Mouse (Mus musculus) gastrocnemius, postnatal 25 days (tissue): ENCODE data around the gene Cpt1b. TPM values are rescaled to one million over a fixed set of nuclear protein-coding genes. Genes with fewer than 3 reads are reported as not detected.

Source experiments
- DNase-seq: peaks from one replicate; pipeline ENCODE4 v3.0.0; 2022
- total RNA-seq, 2 experiments: library from RNA; stranded (reverse); gene quantifications; 1 replicate in 1 of 2; 2 replicates in 1 of 2; pipeline ENCODE4 v1.2.3; 2021

Cpt1b gene
- total RNA-seq, 2 experiments from 2014 or later: 227 to 251 TPM

GRCm38 (mm10) chr15:89379429-89379828 lies 46.2 kb downstream of the Cpt1b start:
- no peak for DNase-seq

- no peak for DNase-seq
Observed at GRCm38 (mm10) chr15:89378831-89379401, 46.7 kb downstream of the Cpt1b start, which contains the start of gene Odf3b. Odf3b (minus strand) TSS chr15:89379282.

DNA sequence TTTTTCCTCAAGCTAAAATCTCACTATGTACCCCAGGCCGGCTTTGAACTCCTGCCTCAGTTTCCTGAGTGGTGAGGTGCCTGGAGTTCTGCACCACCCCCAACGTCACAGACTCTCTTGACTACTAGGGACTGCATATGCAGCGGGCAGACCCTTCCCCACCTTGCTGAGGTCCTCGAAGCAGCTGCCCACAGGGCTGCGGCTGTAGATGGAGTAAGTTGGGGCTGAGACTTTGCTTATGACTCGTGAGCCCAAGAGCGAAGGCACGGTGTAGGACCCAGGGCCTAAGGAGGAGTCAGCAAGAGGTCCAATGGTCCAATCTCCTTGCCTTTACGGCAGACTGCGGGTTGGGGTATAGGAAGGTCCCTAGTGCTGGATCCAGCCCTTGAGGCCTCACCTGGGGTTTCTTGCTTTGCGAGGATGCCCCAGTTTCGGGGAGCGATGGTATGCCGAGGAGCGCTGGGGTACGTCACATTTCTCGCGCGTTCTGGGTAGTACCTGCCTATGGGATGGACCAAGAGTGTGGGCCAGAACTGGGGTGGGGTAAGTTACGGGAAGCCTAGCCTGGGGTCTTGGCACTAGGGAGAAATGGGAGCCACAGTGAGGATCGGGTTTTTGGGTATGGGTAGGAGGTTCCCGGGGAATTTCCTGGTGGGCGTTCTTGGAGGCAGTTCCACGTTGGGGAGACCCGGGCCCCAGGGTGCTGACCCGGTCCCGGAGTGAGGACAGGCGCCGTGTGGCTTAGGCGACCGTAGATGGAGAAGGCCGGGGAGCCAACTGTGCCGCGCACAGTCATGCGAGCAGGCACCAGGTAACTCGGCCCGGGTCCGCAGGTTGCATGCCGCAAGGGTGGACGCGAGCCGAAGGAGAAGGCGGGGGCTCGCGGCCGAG lies 47.5 kb downstream of the Cpt1b start:
- DNase-seq: no peak

DNA sequence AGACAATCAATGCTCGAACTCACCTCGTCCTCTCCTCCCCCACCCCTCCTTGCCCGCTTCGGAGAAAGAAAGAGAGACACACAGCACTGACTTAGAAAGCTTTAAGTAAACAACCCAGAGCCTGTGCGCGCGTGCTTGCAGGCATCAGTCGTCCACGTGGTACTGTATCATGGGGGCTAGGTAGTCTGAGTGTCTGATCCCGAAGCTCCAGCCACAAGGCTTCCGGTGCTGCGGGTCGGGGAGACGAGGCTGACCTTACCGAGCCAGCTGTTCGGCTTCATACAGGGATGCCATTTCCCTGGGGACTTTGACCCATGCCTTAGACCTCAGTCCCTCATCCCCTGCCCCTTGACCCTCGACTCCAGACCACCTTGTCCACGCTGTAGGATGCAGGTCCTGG lies 48.3 kb downstream of the Cpt1b start:
- no peak for DNase-seq

- no peak for DNase-seq
Observed at GRCm38 (mm10) chr15:89376957-89377356, 48.7 kb downstream of the Cpt1b start, which contains the start of gene Tymp. Tymp (minus strand) TSS chr15:89377039.

DNA sequence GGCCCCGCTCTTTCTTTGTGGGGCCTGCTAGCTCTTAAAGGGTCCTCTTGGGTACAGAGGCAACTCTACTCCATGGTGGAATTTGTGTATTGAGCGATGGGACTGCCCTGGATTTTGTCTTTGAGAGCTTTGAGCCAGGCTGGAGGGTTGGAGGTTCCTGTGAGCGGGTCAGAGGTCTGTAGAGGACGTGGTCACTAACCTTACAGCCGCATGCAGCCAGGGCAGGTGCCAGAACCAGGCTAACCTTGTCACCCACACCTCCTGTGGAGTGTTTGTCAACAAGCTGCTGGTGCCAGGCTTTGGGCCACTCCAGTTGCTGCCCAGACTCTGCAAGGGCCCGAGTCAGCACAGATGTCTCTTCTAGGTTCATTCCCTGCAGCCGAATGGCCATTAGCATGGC lies 49.6 kb downstream of the Cpt1b start:
- no peak for DNase-seq

DNA sequence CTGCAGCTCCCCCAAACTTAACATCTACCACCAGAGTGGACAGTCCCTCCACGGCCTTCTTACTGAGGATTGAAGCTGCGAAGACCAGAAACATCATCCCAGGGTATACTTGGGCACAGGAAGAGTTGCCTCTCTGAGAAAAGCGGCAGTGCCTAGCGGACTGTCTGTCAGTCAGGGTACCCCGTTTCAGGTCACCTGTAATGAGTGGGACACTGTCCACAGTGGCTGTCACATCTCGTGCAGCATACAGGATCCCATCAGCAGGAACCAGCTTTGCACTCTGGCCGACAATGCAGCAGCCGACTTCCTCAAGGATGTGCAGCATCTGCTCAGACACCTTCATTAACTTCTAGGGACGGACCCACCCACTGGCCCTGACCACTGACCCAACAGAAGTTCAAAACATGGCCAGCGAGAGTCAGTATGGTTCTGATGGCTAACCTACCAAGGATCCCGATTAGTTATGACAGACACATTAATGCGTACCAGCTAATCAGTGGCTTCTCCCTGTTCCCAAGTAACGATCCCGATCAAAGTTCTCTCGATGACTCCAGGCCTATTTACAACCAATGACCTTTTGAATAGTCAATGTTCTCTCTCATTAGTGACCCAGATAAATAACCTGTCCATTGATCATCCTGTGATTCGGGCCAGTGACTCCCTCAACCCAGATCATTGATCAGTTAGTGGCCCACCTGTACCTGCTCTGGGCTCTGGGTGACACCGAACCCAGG lies 50.7 kb downstream of the Cpt1b start:
- DNase-seq: no peak

GRCm38 (mm10) chr15:89374340-89374739 lies 51.3 kb downstream of the Cpt1b start:
- DNase-seq: no peak

DNA sequence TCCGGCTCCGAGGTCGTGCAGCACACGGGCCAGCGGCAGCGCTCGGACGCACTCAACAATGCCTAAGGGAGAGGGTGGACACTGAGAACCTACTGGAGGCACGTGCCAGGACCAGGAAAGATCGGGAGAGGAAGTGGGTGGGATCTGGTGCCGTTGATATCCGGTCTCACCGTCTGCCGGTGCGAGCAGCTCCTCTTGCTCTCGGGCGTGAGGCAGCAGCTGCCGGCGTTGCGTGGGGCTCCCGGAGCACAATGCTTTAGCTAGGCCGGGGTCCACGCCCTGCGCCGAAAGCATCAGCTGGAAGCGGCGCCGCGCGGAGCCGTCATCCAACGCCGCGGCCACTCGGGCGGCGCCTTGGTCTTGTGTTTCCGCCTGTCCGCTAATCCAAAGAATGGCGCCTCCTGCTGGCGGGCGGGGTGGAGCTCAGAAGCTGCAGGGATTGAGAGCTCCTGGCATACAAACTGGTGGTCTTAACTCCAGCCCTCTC lies 51.9 kb downstream of the Cpt1b start, which contains the start of gene Sco2:
Sco2 (minus strand) TSS at position 85 of the 487 bp plus-strand sequence.
- peak; percentile 84 for DNase-seq

- peak; percentile 80 for DNase-seq
Observed at GRCm38 (mm10) chr15:89373027-89373761, 52.5 kb downstream of the Cpt1b start.

DNA sequence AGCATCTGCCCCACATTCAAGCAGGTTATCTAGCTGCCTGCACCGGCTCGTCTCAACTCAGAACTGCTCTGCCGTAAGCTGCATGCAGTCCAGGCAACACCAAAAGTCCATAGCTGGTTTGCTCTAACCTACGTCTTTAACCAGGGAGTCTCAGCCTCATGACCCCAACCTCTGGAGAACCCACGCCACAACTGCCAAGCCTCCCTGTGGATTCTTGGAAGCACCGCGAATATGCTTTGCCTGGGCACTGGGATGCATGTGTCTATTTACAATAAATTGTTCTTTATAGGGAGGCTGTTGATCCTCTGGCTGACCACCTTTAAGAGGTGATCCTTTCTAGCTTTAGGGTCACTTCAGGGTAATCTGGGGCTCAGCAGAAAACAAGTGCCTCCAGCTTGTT lies 53.1 kb downstream of the Cpt1b start:
- DNase-seq: no peak

DNA sequence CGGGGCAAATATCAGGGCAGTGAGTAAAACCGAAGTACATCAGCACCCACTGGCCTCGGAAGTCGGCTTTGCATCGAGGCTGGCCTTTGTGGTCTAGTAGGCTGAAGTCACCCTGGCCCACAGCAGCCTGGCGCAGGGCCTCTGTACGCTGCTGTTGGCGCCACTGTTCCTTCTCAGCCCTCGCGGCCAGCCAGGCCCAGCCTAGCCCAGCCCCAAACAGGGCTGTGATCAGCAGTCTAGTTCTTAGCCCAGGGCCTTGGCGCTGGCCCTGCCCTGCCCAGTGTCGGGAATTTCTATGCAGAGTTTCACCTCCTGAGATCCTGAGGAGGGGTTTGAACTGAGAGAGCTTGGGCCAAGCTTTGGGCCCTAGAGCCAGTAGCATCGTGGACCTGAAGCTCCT lies 53.6 kb downstream of the Cpt1b start:
- DNase-seq: no peak

Other genes with a start within 250 kb of the Cpt1b start
- 10 to 100 TPM in 1 of 2 experiments, 1 to 10 TPM in 1; 8.5 to 11.9 TPM for gene Plxnb2, start 245.1 kb downstream of the Cpt1b start, total RNA-seq
- gene Dennd6b, start 229.4 kb downstream of the Cpt1b start, total RNA-seq: 1 to 10 TPM; 6.6 to 8.4 TPM
- gene Ppp6r2, start 214.3 kb downstream of the Cpt1b start, total RNA-seq: 10 to 100 TPM; 71.1 to 72.5 TPM
- gene Sbf1, start 110.6 kb downstream of the Cpt1b start, total RNA-seq: 10 to 100 TPM; 48.1 to 61.0 TPM
- not detected for gene Adm2, start 103.1 kb downstream of the Cpt1b start, total RNA-seq
- not detected for gene Miox, start 91.5 kb downstream of the Cpt1b start, total RNA-seq
- 10 to 100 TPM in 1 of 2 experiments, 1 to 10 TPM in 1; 9.9 to 13.6 TPM for gene Lmf2, start 70.2 kb downstream of the Cpt1b start, total RNA-seq
- 10 to 100 TPM; 35.1 to 37.0 TPM for gene Ncaph2, start 70.1 kb downstream of the Cpt1b start, total RNA-seq
- gene Sco2, start 52.0 kb downstream of the Cpt1b start, total RNA-seq: 10 to 100 TPM; 14.7 to 21.8 TPM
- under 1 TPM; 0.29 to 0.49 TPM for gene Tymp, start 48.8 kb downstream of the Cpt1b start, total RNA-seq
- under 1 TPM in 1 of 2 experiments, not detected in 1; 0.32 TPM for gene Odf3b, start 46.6 kb downstream of the Cpt1b start, total RNA-seq
- gene Klhdc7b, start 40.9 kb downstream of the Cpt1b start, total RNA-seq: not detected
- not detected for gene Syce3, start 15.4 kb downstream of the Cpt1b start, total RNA-seq
- gene C730034F03Rik, start 3.7 kb upstream of the Cpt1b start, total RNA-seq: under 1 TPM; 0.27 to 0.49 TPM
- not detected for gene Gm44502, start 3.8 kb upstream of the Cpt1b start, total RNA-seq
- gene Chkb, start 4.0 kb upstream of the Cpt1b start, total RNA-seq: 10 to 100 TPM; 21.4 to 24.2 TPM
- gene Mapk8ip2, start 28.1 kb upstream of the Cpt1b start, total RNA-seq: under 1 TPM; 0.29 to 0.31 TPM
- gene Arsa, start 51.6 kb upstream of the Cpt1b start, total RNA-seq: 1 to 10 TPM; 4.2 to 4.9 TPM
- gene Shank3, start 73.8 kb upstream of the Cpt1b start, total RNA-seq: 10 to 100 TPM; 12.8 to 17.5 TPM
- under 1 TPM; 0.27 to 0.36 TPM for gene Acr, start 142.5 kb upstream of the Cpt1b start, total RNA-seq
- gene Rabl2, start 166.1 kb upstream of the Cpt1b start, total RNA-seq: 1 to 10 TPM; 1.8 to 1.9 TPM